Mouse (Mus musculus) frontal cortex, postnatal 25 days (tissue): ENCODE results near the gene Ggps1.
"Not testable (repeated sequence)": the region's sequence is repeated elsewhere in the genome, so short reads cannot be mapped to it uniquely, and the experiment has no call there.

Experiments used
- DNase-seq, 2 experiments: peaks; one replicate each; pipeline ENCODE4 v3.0.0; 2022; ENCODE audit warnings: low spot score in 2 of 2

Ggps1 gene

DNA sequence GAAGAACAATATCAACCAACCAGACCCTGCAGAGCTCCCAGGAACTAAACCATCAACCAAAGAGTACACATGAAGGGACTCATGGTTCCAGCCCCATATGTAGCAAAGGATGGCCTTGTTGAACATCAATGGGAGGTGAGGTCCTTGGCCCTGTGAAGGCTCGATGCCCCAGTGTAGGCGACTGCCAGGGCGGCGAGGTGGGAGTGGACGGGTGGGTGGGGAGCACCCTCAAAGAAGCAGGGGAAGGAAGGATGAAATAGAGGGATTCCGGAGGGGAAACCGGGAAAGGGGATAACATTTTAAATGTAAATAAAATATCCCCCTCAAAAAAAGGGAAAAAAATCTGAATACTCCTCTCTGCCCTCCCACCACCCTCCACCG is 24.4 kb downstream of the Ggps1 start:
- DNase-seq = no peak

DNA sequence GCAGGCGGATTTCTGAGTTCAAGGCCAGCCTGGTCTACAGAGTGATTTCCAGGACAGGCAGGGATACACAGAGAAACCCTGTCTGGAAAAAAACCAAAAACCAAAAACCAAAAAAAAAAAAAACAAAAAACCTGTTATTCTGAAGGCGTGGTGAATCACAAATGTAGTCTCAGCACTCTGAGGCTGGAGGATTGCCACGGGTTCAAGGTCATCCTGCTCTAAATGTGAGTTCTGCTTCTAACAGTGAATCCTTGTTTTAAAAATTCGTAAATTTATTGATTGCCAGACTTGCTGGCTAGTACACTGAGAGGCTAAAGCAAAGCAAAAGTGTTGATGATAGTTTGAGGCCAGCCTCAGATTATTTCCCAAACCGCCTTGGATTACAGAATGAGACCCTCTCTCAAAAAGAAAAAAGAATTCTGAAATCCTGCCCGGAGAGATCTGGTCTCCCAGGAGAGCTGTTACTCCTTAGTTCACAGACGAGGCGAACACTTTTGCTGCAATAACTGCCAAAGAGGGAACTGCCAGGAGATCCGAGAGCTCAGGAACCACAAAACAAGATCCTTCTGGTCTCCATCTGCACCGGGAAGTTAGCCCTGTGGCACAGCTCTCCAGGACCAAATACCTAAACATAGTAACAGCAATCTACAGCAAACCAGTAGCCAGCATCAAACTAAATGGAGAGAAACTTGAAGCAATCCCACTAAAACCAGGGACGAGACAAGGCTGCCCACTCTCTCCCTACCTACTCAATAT is 27.2 kb downstream of the Ggps1 start:
- no peak for DNase-seq

DNA sequence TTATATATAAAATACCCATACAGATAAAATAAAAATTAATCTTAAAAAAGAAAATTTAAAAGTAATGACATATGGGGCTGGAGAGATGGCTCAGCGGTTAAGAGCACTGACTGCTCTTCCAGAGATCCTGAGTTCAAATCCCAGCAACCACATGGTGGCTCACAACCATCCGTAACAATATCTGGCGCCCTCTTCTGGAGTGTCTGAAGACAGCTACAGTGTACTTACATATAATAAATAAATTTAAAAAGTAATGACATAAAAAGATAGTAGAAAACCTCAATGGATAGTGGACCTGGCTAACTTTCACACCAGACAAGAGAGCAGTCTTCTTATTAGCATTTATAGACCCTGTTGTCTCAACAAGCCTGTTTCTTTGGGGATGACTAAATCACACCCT is 27.9 kb downstream of the Ggps1 start:
- DNase-seq = not testable (repeated sequence)

DNA sequence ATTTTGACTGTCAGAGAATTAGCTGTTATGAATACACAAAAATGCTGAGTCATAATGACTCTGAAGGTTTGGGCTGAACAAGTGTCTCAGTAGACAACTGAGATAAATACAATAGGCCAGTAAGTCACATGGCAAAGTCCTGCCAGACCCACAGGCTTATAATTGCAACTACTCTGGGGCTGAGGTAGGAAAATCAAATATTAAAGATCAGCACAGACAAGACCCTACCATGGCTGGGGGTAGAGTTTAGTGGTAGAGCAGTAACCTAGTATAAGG is 29.3 kb downstream of the Ggps1 start:
- no peak for DNase-seq

DNA sequence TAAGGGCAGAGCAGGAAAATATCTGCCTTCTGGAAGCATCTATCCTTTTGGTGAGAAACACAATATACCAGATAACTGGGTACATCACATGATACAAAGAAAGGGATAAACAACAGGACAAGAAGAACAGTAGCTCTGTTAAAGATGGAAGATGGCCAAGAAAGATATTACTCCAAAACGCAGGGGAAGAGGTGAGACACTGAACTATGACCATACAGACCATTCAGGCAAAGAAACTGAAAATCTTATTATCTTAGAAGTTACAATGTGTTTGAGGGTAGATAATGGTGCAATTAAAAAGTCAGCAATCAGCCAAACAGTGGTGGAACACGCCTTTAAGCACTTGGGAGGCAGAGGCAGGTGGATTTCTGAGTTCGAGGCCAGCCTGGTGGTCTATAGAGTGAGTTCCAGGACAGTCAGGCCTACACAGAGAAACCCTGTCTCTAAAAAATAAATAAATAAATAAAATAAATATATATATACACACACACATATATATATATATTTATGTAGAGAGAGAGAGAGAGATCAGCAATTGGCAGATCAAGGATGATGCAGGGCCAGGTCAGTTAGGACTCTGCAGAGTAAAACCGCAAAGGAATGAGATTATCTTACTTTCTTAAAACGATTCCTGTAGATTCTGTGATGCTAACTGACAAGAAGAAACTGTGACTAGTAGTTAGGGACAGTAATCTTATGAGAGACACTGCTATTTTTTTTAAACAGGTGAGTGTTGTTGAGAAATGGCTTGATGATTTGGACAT is 29.8 kb downstream of the Ggps1 start:
- no peak for DNase-seq

DNA sequence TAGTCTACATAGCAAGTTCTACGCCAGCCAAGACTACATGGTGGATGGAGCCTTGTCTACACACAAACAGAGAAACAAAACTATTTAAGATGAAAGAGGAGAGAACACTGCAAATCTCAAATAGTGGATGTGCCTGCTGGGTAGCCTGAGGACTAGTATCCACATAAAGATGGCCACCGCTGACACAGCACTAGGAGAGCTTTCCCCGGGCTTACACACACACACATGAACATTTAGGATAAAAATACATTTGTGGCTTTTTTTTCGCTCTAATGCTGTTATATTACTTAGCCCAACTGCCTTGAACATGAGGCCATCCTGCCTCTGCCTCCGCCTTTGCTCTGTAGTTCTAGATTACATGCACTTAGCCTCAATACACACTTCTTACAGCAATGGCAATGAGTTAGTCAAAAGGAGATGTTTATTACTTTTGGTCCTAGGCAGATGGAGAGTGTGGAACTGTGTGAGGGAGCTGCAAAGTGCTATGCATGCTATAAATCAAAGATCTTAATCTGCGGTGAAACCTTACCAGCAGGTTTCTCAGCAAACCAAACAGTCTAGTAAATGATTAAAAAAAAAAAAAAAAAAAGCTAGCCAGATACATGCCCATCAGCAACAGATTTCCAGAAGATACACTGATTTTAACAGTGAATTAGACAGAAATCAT is 37.0 kb downstream of the Ggps1 start:
- no peak for DNase-seq

DNA sequence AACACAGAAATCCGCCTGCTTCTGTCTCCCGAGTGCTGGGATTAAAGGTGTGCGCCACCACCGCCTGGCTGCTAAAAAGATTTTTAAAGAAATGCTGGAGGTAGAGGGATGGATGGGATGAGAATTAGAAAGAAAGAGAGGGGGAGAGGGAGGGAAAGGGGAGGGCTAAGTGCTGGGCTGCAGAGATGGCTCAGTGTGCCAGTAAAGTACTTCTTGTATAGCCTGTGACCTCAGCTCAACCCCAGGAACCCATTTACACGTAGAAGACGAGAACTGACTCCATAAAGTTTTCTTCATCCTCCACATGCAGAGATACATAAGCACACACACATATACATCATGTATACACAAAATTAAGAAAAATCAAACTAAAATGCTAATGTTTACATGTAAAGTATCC is 37.7 kb downstream of the Ggps1 start:
- no peak for DNase-seq

DNA sequence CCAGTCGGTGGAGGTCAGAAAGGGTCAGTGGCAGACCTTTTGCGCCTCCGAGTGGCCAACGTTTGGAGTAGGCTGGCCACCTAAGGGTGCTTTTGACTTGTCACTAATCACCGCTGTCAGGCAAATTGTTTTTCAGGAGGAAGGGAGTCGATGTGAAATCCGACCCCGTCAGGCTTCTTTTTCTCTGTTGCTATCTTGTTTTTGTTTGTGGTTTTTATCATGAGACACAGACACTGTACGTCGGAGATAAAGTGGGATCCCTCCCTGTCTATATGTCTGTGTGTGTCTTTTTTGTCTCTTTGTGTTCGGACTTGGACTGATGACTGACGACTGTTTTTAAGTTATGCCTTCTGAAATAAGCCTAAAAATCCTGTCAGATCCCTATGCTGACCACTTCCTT is 41.9 kb downstream of the Ggps1 start:
- DNase-seq = not testable (repeated sequence)

DNA sequence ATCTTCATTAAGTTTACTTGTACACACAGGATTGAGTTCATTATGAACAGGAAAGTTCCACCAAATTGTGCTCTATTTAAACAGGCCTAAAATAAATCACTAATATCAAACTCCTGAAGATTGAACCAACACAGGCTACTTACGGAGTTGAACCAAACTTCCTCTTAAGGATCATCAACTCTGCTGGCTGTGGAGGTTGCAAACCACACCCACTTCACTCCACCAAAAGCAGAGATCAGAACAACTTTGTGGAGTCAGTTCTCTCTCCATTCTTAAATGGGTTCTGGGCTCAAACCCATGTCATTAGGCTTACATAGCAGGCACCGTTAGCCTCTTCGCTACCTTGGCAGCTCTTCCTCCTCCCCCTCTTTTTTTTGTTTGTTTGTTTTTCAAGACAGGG is 44.4 kb downstream of the Ggps1 start:
- no peak for DNase-seq

DNA sequence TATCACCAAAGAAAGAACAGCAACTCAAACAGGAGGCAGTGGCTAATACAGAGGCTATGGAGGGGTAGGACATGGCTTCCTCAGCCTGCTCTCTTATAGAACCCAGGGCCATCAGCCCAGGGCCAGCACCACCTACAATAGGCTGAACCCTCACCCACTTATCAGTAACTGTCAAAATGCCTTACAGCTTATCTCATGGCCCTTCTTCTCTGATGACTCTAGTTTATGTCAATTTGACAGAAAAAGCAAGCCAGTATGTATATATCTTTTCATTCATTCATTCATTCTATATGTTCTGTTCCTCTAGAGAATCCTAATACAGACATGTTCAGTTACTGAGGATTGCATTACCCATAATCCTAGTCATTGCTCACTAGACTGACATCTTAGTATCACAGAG is 45.0 kb downstream of the Ggps1 start:
- no peak for DNase-seq

DNA sequence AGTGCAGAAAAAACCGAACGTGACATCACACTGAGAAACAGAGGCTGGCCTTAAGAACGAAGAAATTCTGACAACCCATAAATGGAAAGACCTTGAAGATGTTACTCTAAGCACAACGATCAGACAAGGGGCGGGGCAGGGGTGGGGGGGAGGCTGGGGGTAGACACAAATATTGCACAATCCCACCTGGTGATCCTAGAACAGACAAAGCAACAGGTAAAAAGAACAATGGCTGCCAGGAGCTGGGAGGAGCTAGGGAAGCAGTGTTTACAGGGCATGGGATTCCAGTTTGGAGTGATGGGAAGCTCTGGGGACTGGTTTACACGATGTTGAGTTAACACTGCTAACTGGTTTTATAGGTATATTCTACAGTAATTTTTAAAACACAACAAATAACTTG is 47.7 kb downstream of the Ggps1 start:
- DNase-seq = no peak

DNA sequence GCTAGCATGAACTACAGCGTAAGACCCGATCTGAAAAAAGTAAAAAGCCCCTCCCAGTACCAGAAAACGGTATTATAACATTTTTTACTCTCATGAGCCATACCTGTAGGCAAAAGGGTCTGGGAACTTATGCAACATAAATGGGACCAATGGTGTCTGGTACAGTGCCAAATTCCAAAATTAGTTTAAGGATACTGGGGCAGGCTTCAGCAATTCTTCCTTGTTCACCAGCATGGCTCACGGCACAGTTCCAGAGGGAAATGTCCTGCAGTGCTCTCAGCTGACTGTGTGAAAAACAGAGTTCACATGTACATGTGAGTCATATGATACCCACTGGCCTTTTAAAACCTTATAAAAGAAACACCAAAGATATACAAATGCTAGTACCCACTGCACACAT is 48.7 kb downstream of the Ggps1 start:
- no peak for DNase-seq

DNA sequence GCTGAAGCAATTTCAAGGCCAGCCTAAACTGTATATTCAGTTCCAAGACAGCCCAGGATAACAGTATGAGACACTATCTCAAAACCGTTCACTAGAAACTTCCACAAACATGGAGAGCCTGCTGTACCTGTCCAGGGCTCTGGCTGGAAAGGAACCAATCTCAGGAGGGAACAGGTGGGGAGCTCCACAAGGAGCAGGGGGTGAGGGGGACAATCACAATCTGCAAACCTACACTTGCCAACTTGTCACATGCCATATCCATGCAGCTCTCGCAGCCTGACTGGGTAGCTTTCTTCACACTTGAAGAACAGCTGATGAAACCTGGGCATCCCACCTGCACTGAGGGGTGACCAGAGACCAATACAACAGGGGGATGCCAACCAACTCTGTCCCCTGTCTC is 49.3 kb downstream of the Ggps1 start:
- no peak for DNase-seq

DNA sequence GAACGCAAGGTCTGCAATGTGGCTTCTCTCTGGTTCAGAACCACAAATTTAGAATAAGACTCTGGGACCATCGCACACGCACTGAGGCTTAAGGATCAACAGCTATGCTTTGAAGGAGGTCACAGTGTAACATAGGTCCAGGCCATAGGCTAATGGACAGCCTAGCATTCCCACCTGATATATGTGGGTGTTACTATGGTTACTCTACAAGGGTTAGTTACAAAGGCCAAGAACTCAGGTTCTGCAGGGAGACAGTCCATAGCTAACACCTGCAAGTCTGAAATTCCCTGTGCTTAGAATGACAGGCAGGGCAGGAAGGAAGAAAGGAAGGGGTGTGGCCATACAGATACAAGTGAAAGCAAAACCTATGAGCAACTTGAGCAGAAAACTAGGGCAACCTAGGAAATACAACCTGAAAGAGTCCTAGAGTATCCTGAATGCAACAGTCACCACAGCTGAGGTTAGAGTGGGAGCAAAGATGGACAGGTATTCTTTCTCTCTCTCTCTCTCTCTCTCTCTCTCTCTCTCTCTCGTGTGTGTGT is 51.8 kb downstream of the Ggps1 start:
- no peak for DNase-seq

DNA sequence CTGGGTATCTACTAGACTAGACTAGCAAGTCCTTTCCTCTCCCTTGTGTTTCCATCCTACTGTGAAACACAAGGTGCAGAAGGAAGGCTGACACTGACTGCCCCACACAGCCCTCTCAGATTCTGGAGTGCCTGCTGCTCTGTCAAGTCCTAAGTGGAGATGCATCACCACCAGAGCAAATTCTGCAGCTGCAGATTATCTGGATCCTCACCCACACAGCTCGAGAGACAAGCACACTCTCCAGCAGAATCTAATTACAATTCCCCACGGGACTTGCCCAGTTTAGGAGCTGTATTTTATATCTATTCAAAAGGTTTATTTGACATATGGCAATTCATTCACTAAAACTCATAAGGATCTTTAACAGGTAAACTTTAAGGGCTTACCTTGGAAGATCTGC is 57.2 kb downstream of the Ggps1 start:
- no peak for DNase-seq

DNA sequence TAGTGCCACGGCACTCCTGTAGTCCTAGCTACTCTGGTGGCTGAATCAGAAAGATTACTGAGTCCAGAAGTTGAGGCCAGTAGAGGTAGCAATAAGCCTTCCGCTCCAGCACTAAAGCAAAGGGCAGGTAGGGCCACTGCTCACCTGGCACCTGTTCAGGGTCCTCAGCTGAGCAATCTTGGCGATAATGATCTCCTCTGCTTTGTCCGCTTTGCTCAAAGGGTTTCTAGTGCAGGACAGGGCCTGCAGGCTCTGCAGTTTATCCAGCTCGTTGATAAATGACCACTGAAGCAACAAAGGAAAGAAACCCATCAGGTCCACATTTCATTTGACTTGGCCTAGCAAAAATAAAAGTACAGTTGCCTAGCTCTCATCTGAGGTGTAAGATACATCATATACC is 58.3 kb downstream of the Ggps1 start:
- no peak for DNase-seq

DNA sequence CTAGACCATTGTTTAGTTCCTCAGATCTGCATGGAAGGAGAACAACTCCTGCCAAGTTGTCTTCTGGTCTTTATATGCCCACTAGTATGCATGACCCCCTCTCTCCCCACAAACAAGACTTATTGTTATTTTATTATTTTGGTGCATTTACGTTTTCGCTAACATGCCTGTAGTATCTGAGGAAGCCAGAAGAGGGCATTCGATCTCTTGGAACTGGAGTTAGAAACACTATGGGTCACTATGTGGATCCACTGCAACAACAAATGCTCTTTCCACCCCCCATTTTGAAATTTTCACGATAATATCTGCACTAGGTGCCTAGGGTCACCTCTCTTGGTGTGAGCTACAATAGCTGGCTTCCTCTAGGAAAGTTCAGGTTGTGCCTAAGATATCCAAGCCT is 59.2 kb downstream of the Ggps1 start:
- DNase-seq = no peak

DNA sequence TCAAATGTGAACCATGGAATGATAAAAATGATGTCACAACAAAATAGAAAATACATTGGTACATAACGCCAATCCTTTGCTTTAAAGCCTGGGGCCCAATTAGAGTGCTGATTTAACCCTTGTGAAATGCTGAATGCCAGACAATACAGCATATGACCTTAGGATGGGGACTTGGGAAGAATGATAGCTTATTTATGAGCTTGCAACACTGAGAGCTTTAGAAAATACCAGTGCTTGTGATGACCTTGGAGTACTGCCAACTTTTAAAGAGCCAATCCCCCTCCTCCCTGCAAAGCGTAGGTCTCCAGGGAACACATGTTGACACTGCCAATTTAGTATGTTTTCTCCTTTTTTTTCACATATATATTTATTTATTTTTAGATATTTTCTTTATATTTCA is 60.6 kb downstream of the Ggps1 start:
- no peak for DNase-seq
